Mouse (Mus musculus) heart, postnatal 0 days (tissue): ENCODE results near the gene Frem2. TPM values are rescaled to one million over a fixed set of nuclear protein-coding genes. Genes with fewer than 3 reads are reported as not detected.
A peak's percentile ranks its signal among the peaks of the same experiment; 100 is the strongest.

Experiments
- ATAC-seq: fragments of 200-750 bp; cut with Nextera tagmentation; 2 replicates; pipeline ENCODE4 v1.8.0; 2017; ENCODE audit warnings: low read depth, moderate number of reproducible peaks, moderate library complexity; ENCODE audit not compliant: insufficient read depth
- DNase-seq: peaks from one replicate; pipeline ENCODE4 v3.0.0-alpha.2; 2016; ENCODE audit warnings: low spot score
- H3K27ac ChIP-seq: fragments of 300-500 bp; sonication (generic); 2 replicates; pipeline ENCODE4 v1.5.1; 2014; ENCODE audit warnings: low read depth, mild to moderate bottlenecking
- H3K27me3 ChIP-seq: fragments of 300-500 bp; sonication (generic); 2 replicates; pipeline ENCODE4 v1.6.1; 2014; ENCODE audit warnings: low read length, mixed read lengths; ENCODE audit not compliant: control insufficient read depth, insufficient read depth
- H3K36me3 ChIP-seq: fragments of 300-500 bp; sonication (generic); replicated peaks from 2 replicates; pipeline ENCODE4 v1.6.1; 2014; ENCODE audit warnings: low read length, mixed read lengths; ENCODE audit not compliant: control insufficient read depth, insufficient read depth
- H3K4me1 ChIP-seq: fragments of 300-500 bp; sonication (generic); 2 replicates; pipeline ENCODE4 v1.6.1; 2014; ENCODE audit warnings: antibody characterized with exemption; ENCODE audit not compliant: control insufficient read depth, insufficient read depth
- H3K4me2 ChIP-seq: fragments of 300-500 bp; sonication (generic); 2 replicates; pipeline ENCODE4 v1.6.1; 2014; ENCODE audit warnings: low read depth, mild to moderate bottlenecking, low read length, moderate library complexity
- H3K4me3 ChIP-seq: fragments of 300-500 bp; sonication (generic); 2 replicates; pipeline ENCODE4 v1.5.1; 2014; ENCODE audit warnings: low read depth, low read length
- H3K9ac ChIP-seq: fragments of 300-500 bp; sonication (generic); replicated peaks from 2 replicates; pipeline ENCODE4 v1.6.1; 2014; ENCODE audit warnings: low read depth, low read length, mixed read lengths
- H3K9me3 ChIP-seq: fragments of 300-500 bp; sonication (generic); replicated peaks from 2 replicates; pipeline ENCODE4 v1.6.1; 2016; ENCODE audit warnings: low read length; ENCODE audit not compliant: control insufficient read depth
- CTCF ChIP-seq: IDR thresholded peaks from 2 replicates; pipeline ENCODE4 v1.5.1; 2016; ENCODE audit warnings: antibody characterized with exemption, control low read depth, low read depth
- EP300 ChIP-seq: IDR thresholded peaks from 2 replicates; pipeline ENCODE4 v1.6.1; 2016; ENCODE audit warnings: antibody characterized with exemption, low read depth
- WGBS: fragments of 180-500 bp; shearing (Covaris S2); extraction: QIAGEN DNeasy Blood & Tissue Kit; methylation state at CpG from one replicate; pipeline ENCODE4 v1.1.7; 2014; 5-methylcytosine and 5-hydroxymethylcytosine counted together
- polyA plus RNA-seq: library from polyadenylated mRNA; unstranded; fragments of >200 nt; fragmentation: Nextera tagmentation; extraction: Ambion mirVana; gene quantifications from 2 replicates; pipeline ENCODE4 v1.2.1, GENCODE M21; 2015
- total RNA-seq: library from RNA; depleted of rRNA; stranded (reverse); fragments of >200 nt; gene quantifications from 2 replicates; pipeline ENCODE4 v1.2.3, GENCODE M21; 2014; ENCODE audit warnings: low replicate concordance

Frem2 gene
- total and polyA plus RNA-seq, 2 experiments from 2014 or later = 1.4 to 16.4 TPM

- ATAC-seq (no peak), DNase-seq (no peak)
- Histone ChIP-seq H3K27me3 (no peaks in the 10 kb centered on the region), H3K36me3 (no peaks in the 10 kb centered on the region), H3K9ac (no peak overlapping the region), H3K4me2 (no peak overlapping the region), H3K4me3 (no peak overlapping the region), H3K9me3 (no peaks in the 10 kb centered on the region), H3K4me1 (no peaks in the 10 kb centered on the region), H3K27ac (no peak overlapping the region)
- TF ChIP-seq EP300 (no peak), CTCF (no peak)
- WGBS = 91% methylated on average over 10 of the region's 10 CpGs
Observed at GRCm38 (mm10) chr3:53522794-53523193, 134.4 kb downstream of the Frem2 start.

- 52% methylated on average over 4 of the region's 4 CpGs for WGBS
- Histone ChIP-seq H3K4me1 (no peaks in the 10 kb centered on the region), H3K4me2 (no peak overlapping the region), H3K27ac (no peak overlapping the region), H3K9me3 (no peaks in the 10 kb centered on the region), H3K4me3 (no peak overlapping the region), H3K9ac (no peak overlapping the region), H3K27me3 (no peaks in the 10 kb centered on the region), H3K36me3 (no peaks in the 10 kb centered on the region)
- TF ChIP-seq EP300 (no peak), CTCF (no peak)
- ATAC-seq (no peak), DNase-seq (no peak)
Observed at GRCm38 (mm10) chr3:53514221-53515065, 142.7 kb downstream of the Frem2 start.

GRCm38 (mm10) chr3:53513096-53513495 is 144.1 kb downstream of the Frem2 start:
- Histone ChIP-seq H3K4me3 (no peak overlapping the region), H3K4me1 (no peaks in the 10 kb centered on the region), H3K9me3 (no peaks in the 10 kb centered on the region), H3K4me2 (no peak overlapping the region), H3K36me3 (no peaks in the 10 kb centered on the region), H3K27me3 (no peaks in the 10 kb centered on the region), H3K9ac (no peak overlapping the region), H3K27ac (no peak overlapping the region)
- TF ChIP-seq CTCF = no peak
- no peak for TF ChIP-seq EP300
- 49% methylated on average over 5 of the region's 5 CpGs for WGBS
- no peak for DNase-seq
- no peak for ATAC-seq

GRCm38 (mm10) chr3:53502428-53502827 is 154.7 kb downstream of the Frem2 start:
- Histone ChIP-seq H3K9ac (no peak overlapping the region), H3K9me3 (no peaks in the 10 kb centered on the region), H3K36me3 (no peaks in the 10 kb centered on the region), H3K4me1 (no peaks in the 10 kb centered on the region), H3K4me2 (no peak overlapping the region), H3K4me3 (no peak overlapping the region), H3K27ac (no peak overlapping the region), H3K27me3 (no peaks in the 10 kb centered on the region)
- TF ChIP-seq CTCF (peak; percentile 72), EP300 (no peak)
- 54% methylated on average over 6 of the region's 6 CpGs for WGBS
- ATAC-seq = peak; percentile 49; the same call in 1 of the 2 replicates
- peak; percentile 68 for DNase-seq

- no peaks in the 10 kb centered on the region for H3K36me3 ChIP-seq
- TF ChIP-seq CTCF = no peak
- TF ChIP-seq EP300 = no peak
- no peak for ATAC-seq
Observed at GRCm38 (mm10) chr3:53498351-53498905, 158.7 kb downstream of the Frem2 start.

More at GRCm38 (mm10) chr3:53498351-53498905, 158.7 kb downstream of the Frem2 start:
- Histone ChIP-seq H3K4me1 (no peaks in the 10 kb centered on the region), H3K27ac (no peak overlapping the region), H3K9ac (no peak overlapping the region), H3K4me3 (no peak overlapping the region), H3K4me2 (no peak overlapping the region), H3K9me3 (no peaks in the 10 kb centered on the region), H3K27me3 (no peaks in the 10 kb centered on the region)
- WGBS = 49% methylated on average over 6 of the region's 6 CpGs
- DNase-seq = no peak
